Mouse (Mus musculus) naive thymus-derived CD4-positive, alpha-beta T cell, adult 2 months (primary cell): ENCODE measurements around the gene Ttll12.

Source experiments
- DNase-seq: peaks from one replicate; pipeline ENCODE4 v3.0.0-alpha.2; 2011; ENCODE audit warnings: low read depth

Ttll12 gene

GRCm38 (mm10) chr15:83562626-83563270, 32.2 kb downstream of the Ttll12 start:
- peak; percentile 89 for DNase-seq

DNA sequence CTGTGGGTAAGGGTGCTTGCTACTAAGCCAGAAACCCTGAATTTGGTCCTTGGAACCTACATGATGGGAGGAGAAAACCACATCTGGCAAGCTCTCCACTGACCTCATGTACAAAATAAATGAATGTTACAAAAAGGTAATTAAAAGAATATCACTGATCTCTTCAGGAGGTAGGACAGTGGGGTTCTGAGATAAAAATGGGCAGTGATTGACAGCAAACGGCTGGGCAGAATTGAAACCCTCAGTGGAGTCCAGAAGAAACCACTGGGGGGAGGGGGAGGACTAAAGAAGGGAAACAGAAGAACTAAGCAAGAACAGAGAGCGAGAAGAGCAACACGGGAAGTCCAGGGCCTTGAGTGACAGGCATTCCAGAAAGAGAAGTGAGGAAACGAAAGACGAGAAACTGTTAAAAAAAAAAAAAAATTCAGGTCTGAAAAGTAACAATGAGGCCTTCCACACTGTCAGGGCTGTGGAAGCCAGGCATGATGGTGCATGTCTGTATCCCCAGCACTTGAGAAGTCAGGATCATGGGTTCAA, 33.9 kb downstream of the Ttll12 start:
- no peak for DNase-seq

- peak; percentile 91 for DNase-seq
Observed at GRCm38 (mm10) chr15:83555161-83555974, 39.6 kb downstream of the Ttll12 start.

DNA sequence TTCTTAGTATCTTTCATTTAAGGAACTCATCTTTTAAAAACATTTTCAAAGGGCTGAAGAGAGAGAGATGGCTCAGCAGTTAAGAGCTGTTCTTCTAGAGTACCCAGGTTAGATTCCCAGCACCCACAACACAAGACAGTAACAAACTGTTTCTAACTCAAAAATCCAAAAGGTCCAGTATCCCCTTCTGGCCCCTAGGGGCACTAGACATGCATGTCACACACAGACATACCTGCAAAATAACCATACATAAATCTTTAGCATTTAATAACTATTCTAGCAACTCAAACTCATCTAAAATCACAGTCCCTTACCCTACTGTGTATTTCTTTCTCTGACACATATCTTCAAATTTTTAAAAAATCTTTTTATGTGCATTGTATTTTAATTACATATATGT, 41.1 kb downstream of the Ttll12 start:
- peak; percentile 51 for DNase-seq

GRCm38 (mm10) chr15:83550137-83550536, 44.8 kb downstream of the Ttll12 start:
- DNase-seq, result no peak

DNA sequence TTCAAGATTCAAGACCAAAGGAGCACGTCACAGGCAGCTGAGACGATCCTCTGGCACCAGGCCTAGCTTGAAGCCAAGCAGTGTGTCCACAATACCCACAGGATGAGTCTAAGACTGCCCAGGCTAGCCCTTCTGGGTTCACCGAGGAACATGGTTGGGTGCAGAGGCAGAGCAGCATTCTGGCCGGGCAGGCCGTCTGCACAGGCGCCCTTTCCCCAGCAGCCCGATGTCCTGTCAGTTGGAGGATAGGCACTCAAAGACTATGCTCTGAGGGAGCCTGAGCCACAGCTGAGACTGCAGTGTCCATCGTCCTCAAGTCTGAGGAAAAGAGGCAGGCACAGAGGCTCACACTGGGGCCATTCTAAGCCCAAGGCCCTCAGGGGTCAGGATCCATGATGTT, 47.8 kb downstream of the Ttll12 start:
- DNase-seq, result no peak

GRCm38 (mm10) chr15:83546029-83546428, 48.9 kb downstream of the Ttll12 start:
- DNase-seq, result no peak

DNA sequence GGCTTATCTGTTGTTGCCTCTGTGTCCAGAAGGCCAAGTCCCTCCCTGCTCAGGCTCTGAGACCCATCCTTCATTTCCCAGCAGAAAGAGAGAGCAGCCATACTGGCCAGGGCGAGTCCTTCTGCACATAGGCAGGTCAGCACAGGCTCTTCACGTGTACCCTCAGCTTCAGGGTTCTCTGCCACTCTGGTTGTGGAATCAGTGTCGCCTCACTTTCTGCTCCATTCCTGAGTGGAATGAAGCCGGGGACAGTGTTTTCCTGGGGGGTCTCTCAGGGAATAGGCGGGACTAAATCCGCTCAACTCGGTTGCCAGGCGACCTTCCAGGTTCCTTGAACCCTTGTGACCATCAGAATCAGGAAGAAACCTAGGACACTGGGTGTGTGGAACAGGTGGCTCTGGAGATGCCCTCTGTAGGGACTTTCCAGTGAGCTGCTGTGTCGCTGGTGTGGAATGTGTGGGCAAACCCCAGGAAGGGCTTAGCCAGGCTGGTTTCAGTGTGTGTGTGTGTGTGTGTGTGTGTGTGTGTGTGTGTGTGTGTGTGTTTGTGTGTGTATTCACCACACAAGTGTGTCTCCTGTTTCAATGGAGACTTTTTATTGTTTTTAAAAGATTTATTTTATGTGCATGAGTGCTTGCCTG, 53.2 kb downstream of the Ttll12 start:
- no peak for DNase-seq

GRCm38 (mm10) chr15:83539905-83540304, 55.1 kb downstream of the Ttll12 start:
- DNase-seq, result no peak

GRCm38 (mm10) chr15:83538855-83539254, 56.1 kb downstream of the Ttll12 start:
- no peak for DNase-seq

DNA sequence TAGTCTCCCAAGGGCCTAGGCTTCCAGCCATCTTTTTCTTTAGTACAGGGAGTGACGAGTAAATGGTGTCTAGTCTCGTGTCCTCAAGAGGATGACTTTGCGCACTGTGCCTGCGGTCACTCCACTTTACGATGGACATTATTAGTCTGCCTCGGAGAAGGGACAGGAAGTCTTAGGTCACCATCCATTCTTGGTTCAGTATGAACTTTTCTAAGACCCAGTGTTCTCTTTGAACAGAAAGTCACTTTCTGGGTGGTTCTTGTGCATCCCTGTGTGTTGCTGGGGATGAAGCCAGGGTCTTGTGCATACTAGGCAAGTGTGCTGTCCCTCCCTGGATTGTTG, 59.1 kb downstream of the Ttll12 start:
- no peak for DNase-seq

DNA sequence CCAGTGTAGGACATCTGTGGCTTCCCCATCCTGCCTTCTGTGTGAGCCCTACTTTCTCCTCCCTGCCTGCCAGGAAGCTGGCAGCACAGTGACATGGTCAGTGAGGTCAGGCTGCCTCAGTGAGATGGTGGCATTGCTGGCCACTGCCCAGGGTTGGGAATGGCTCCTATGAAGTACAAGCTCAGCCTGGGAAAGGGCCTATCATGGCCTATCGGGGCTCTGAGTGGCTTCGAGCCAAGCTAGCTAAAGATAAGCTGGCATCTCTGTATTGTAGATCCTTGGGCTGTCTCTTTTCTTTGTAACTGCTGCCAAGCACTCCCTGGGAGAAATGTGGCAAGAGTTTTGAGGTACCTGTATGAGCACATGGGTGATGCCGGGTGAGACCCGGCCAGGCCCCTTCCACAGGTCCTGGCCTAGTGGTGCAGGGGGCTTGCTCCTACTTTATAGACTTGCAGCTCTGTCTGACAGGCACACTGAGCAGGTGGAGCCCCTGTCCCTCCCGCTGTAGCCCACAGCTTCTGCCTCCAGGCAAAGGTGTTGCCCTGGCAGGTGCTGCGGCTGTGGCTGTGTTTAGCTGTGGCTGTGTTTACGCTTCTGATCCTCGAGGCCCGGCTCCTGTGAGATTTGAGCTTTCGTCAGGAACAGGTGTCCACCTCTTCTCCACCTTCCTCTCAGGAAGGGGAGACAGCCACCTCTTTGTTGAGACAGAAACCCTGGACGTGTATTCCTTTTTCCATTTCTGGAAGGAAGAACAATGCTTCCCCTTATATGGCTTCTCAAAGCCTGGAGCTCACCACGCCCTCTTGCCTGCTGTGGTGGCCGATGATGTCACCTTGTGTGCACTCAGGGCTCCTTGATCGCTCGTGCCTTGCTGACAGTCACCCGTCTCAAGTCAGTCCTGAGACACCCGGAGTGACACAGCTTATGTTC, 59.7 kb downstream of the Ttll12 start:
- no peak for DNase-seq

- DNase-seq, result no peak
Observed at GRCm38 (mm10) chr15:83532606-83533005, 62.4 kb downstream of the Ttll12 start.

GRCm38 (mm10) chr15:83531961-83532469, 62.9 kb downstream of the Ttll12 start:
- DNase-seq, result no peak

DNA sequence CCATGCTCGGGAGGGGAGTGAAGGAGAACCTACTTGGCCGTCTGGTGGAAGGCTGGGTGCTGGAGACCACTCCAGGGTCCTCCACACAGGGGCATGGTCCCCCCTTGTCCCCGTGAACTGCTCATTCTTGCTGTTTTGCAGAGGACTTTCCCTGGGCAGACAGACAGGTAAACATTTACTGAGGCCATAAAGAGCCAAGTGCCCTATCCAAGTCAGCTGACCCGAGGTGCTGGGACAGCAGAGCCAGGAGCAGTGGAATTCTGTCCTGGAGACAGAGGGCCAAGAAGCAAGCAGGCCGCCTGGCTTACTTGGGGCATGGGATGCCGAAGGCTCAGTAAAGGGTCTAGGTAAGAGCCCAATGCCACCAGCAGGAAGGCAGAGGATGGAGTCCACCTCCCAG, 64.3 kb downstream of the Ttll12 start:
- no peak for DNase-seq

- no peak for DNase-seq
Observed at GRCm38 (mm10) chr15:83530233-83530632, 64.7 kb downstream of the Ttll12 start.

- DNase-seq, result no peak
Observed at GRCm38 (mm10) chr15:83529765-83530164, 65.2 kb downstream of the Ttll12 start.

GRCm38 (mm10) chr15:83528892-83529291, 66.1 kb downstream of the Ttll12 start:
- no peak for DNase-seq

GRCm38 (mm10) chr15:83527747-83528146, 67.2 kb downstream of the Ttll12 start:
- DNase-seq, result no peak

GRCm38 (mm10) chr15:83527092-83527437, 67.9 kb downstream of the Ttll12 start:
- no peak for DNase-seq

GRCm38 (mm10) chr15:83526424-83527091, 68.4 kb downstream of the Ttll12 start, which contains the start of gene Bik:
Gene Bik, plus strand, starts transcription at chr15:83526862.
- peak; percentile 70 for DNase-seq
